Mouse (Mus musculus): Measurements from ENCODE around the gene Atxn2. TPM values are rescaled to one million over a fixed set of nuclear protein-coding genes. Genes with fewer than 3 reads are reported as not detected.

Gene Atxn2
- polyA plus RNA-seq, 1 experiment from 2014 or later = 68.6 TPM

DNA sequence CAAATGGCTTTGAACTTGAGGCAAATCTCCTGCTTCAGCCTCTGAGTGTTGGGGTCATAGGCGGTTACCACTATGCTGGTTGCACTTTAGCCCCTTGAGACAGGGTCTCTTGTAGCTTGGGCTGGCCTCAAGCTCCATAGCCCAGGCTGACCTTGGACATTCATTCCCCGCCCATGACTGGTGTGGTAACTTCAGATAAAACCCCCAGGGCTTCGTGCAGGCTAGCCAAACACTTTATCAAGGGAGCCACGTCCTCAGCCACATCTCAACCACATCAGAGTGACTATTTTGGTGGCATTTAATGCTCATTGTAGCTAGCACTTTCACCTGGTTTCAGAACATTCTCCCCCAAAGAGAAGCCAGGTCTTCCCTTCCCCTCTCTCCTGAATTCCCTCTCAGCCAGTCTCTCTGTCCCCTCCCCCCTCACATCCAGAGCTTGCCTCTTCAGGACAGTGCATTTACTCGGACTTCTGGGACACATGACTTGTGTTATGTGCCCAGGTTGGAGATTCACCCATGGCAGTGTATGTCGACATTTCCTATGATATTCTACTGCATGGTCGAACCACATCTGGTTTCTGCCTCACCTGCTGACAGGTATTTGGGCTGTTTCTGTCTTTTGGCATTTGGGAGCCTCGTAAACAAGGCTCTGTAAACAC lies 9.9 kb upstream of the Atxn2 start:
- Histone ChIP-seq H3K9ac (ENCODE audit: low read depth, low read length) (no peak overlapping the region), H3K4me2 (ENCODE audit: low read depth, low read length) (no peak overlapping the region), H3K4me1 (ENCODE audit: control insufficient read depth, insufficient read depth, low read length) (no peaks in the 10 kb centered on the region), H3K9me3 (ENCODE audit: control insufficient read depth, low read length) (no peaks in the 10 kb centered on the region), H3K27ac (replicated peaks; ENCODE audit: low read depth, low read length) (no peak overlapping the region), H3K36me3 (ENCODE audit: control insufficient read depth, insufficient read depth, low read length) (no peaks in the 10 kb centered on the region), H3K4me3 (ENCODE audit: low read depth, low read length) (no peak overlapping the region), H3K27me3 (replicated peaks; ENCODE audit: control insufficient read depth, insufficient read depth, low read length) (no peaks in the 10 kb centered on the region)
- no peak for DNase-seq (ENCODE audit: low spot score)
- WGBS = 60% methylated on average over 8 of the region's 8 CpGs
- ATAC-seq (ENCODE audit: low read depth) = no peak

DNA sequence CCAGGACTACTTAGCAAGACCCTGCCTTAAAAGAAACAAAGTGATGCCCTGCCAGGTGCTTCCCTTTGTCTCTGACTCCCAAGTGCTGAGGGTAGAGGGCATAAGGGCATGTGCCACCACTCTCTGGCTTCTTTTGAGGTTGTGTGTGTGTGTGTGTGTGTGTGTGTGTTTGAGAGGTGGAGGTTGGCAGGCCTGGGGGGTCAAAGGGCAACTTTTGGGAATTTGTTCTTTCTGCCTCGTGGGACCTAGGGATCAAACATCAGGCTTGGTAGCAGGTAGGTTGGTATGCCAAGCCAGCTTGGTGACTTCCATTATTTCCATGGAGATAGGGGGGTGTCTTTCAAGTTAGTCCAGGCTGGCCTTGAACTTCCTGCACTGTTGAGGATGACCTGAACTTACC lies 7.8 kb upstream of the Atxn2 start:
- no peak for ATAC-seq (ENCODE audit: low read depth)
- Histone ChIP-seq H3K4me1 (ENCODE audit: control insufficient read depth, insufficient read depth, low read length) (no peaks in the 10 kb centered on the region), H3K9ac (ENCODE audit: low read depth, low read length) (no peak overlapping the region), H3K9me3 (ENCODE audit: control insufficient read depth, low read length) (no peaks in the 10 kb centered on the region), H3K4me2 (ENCODE audit: low read depth, low read length) (no peak overlapping the region), H3K27me3 (replicated peaks; ENCODE audit: control insufficient read depth, insufficient read depth, low read length) (no peaks in the 10 kb centered on the region), H3K36me3 (ENCODE audit: control insufficient read depth, insufficient read depth, low read length) (no peaks in the 10 kb centered on the region), H3K27ac (replicated peaks; ENCODE audit: low read depth, low read length) (no peak overlapping the region), H3K4me3 (ENCODE audit: low read depth, low read length) (no peak overlapping the region)
- WGBS = 57% methylated on average over 1 of the region's 1 CpGs
- no peak for DNase-seq (ENCODE audit: low spot score)

DNA sequence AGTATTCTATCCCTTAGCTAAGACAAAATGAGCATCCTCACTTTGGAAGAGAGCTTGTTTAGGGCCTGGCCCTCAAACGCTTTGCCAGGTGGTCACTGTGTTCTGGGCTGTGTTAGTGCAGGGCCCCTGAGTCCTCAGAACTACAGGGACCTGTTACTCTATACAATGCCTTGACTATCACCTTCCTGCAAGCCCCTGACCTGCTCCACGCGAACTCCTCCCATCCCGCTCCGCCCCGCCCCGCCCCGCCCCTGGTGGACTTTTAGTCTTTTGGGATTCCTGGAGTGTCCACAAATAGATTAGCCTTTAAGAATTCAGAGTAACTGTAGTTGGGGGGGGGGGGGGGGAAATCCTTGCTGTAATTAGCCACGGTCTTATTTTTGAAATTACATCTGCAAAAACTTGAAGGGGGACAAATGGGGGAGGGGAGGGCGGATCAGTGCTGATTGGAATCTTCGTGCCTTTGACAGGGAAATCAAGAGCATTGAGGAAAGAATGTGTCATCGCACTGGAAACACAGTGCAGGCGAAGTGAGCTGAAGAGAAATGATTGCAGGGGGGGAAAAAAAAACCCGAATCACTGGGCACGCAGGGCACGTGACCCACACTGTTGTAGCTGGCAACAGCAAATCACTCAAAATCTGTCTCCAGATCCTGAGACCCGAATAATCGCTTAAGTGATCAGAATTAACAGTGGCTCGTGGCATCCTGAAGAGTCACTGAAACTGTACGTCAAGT lies 6.5 kb upstream of the Atxn2 start:
- no peaks in the 10 kb centered on the region for H3K27me3 ChIP-seq (replicated peaks; ENCODE audit: control insufficient read depth, insufficient read depth, low read length)
- H3K4me2 ChIP-seq (ENCODE audit: low read depth, low read length) = peak overlapping the region; percentile 56
- H3K27ac ChIP-seq (replicated peaks; ENCODE audit: low read depth, low read length) = no peak overlapping the region
- 9% methylated on average over 20 of the region's 20 CpGs for WGBS
- no peaks in the 10 kb centered on the region for H3K9me3 ChIP-seq (ENCODE audit: control insufficient read depth, low read length)
- no peaks in the 10 kb centered on the region for H3K4me1 ChIP-seq (ENCODE audit: control insufficient read depth, insufficient read depth, low read length)
- no peak; the same call in 1 of the 2 replicates for ATAC-seq (ENCODE audit: low read depth)
- H3K9ac ChIP-seq (ENCODE audit: low read depth, low read length) = no peak overlapping the region
- H3K36me3 ChIP-seq (ENCODE audit: control insufficient read depth, insufficient read depth, low read length) = no peaks in the 10 kb centered on the region
- DNase-seq (ENCODE audit: low spot score) = peak; percentile 50
- peak overlapping the region; percentile 23; the same call in 1 of the 2 replicates for H3K4me3 ChIP-seq (ENCODE audit: low read depth, low read length)

DNA sequence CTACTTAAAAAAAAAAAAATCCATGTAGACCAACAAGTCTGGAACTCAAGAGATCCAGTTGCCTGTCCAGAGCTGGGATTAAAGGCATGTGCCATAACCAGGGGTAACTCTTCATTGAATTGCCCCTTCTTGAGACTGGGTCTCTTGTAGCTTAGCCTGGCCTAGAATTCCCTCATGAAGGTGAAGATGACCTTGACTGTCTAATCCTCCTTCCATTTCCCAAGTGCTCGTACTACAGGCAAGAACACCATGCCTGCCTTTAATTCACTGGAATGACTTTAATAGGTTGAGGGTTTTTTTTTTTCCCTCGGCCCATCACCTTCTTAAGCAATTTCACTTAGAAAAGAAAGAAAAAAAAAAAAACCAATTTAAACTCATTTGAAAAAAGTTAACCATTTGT lies 735 bp upstream of the Atxn2 start:
- no peak for DNase-seq (ENCODE audit: low spot score)
- no peak overlapping the region; the same call in 1 of the 2 replicates for H3K27ac ChIP-seq (replicated peaks; ENCODE audit: low read depth, low read length)

DNA sequence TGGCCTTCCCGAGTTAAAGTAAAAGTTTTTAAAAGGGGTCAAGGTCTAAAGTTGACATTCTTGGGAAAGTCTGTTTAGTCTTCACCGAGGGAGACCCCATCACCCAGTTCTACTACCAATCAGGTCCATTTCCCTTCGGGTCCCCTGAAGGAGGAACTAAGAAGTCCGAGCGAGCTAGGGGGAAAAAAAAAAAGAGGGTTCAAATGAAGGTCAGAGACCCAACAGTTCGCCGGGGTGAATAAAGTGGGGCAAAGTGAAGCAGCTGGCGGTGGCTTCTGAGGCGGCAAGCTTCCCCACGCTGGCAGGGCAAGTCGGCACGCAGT lies 325 bp upstream of the Atxn2 start:
- peak overlapping the region; percentile 97 for H3K27ac ChIP-seq (replicated peaks; ENCODE audit: low read depth, low read length)
- DNase-seq (ENCODE audit: low spot score) (peak; percentile 54), ATAC-seq (ENCODE audit: low read depth) (no peak; the same call in 1 of the 2 replicates)
- H3K27me3 ChIP-seq (replicated peaks; ENCODE audit: control insufficient read depth, insufficient read depth, low read length) = no peaks in the 10 kb centered on the region
- H3K4me2 ChIP-seq (ENCODE audit: low read depth, low read length) = peak overlapping the region; percentile 74
- H3K9ac ChIP-seq (ENCODE audit: low read depth, low read length) = peak overlapping the region; percentile 95
- peak overlapping the region; percentile 94 for H3K4me3 ChIP-seq (ENCODE audit: low read depth, low read length)
- H3K4me1 ChIP-seq (ENCODE audit: control insufficient read depth, insufficient read depth, low read length) = peaks cover 21% of the 10 kb centered on the region
- WGBS = under 1% methylated on average over 12 of the region's 12 CpGs
- H3K36me3 ChIP-seq (ENCODE audit: control insufficient read depth, insufficient read depth, low read length) = no peaks in the 10 kb centered on the region
- H3K9me3 ChIP-seq (ENCODE audit: control insufficient read depth, low read length) = no peaks in the 10 kb centered on the region

More for the DNA sequence above, 735 bp upstream of the Atxn2 start:
- Histone ChIP-seq H3K4me1 (ENCODE audit: control insufficient read depth, insufficient read depth, low read length) (peaks cover 17% of the 10 kb centered on the region), H3K4me2 (ENCODE audit: low read depth, low read length) (peak overlapping the region; percentile 74), H3K9ac (ENCODE audit: low read depth, low read length) (no peak overlapping the region), H3K36me3 (ENCODE audit: control insufficient read depth, insufficient read depth, low read length) (no peaks in the 10 kb centered on the region), H3K9me3 (ENCODE audit: control insufficient read depth, low read length) (no peaks in the 10 kb centered on the region), H3K27me3 (replicated peaks; ENCODE audit: control insufficient read depth, insufficient read depth, low read length) (no peaks in the 10 kb centered on the region), H3K4me3 (ENCODE audit: low read depth, low read length) (peak overlapping the region; percentile 94)
- no peak for ATAC-seq (ENCODE audit: low read depth)
- WGBS = 28% methylated on average over 2 of the region's 2 CpGs

DNA sequence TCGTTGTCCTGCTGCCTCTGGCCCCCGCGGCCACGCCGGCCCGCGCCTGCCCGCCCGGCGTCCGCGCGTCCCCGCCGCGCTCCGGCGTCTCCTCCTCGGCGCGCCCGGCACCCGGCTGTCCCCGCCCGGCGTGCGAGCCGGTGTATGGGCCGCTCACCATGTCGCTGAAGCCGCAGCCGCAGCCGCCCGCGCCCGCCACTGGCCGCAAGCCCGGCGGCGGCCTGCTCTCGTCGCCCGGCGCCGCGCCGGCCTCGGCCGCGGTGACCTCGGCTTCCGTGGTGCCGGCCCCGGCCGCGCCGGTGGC lies 743 bp downstream of the Atxn2 start:
- 0% methylated on average over 6 of the region's 57 CpGs for WGBS
- no peaks in the 10 kb centered on the region for H3K36me3 ChIP-seq (ENCODE audit: control insufficient read depth, insufficient read depth, low read length)
- peak overlapping the region; percentile 94 for H3K4me3 ChIP-seq (ENCODE audit: low read depth, low read length)
- no peaks in the 10 kb centered on the region for H3K9me3 ChIP-seq (ENCODE audit: control insufficient read depth, low read length)
- peak overlapping the region; percentile 70 for H3K4me2 ChIP-seq (ENCODE audit: low read depth, low read length)
- peak; percentile 37 for ATAC-seq (ENCODE audit: low read depth)
- peaks cover 27% of the 10 kb centered on the region for H3K4me1 ChIP-seq (ENCODE audit: control insufficient read depth, insufficient read depth, low read length)
- no peaks in the 10 kb centered on the region for H3K27me3 ChIP-seq (replicated peaks; ENCODE audit: control insufficient read depth, insufficient read depth, low read length)
- H3K9ac ChIP-seq (ENCODE audit: low read depth, low read length) = peak overlapping the region; percentile 95
- no peak for DNase-seq (ENCODE audit: low spot score)
- H3K27ac ChIP-seq (replicated peaks; ENCODE audit: low read depth, low read length) = peak overlapping the region; percentile 97

DNA sequence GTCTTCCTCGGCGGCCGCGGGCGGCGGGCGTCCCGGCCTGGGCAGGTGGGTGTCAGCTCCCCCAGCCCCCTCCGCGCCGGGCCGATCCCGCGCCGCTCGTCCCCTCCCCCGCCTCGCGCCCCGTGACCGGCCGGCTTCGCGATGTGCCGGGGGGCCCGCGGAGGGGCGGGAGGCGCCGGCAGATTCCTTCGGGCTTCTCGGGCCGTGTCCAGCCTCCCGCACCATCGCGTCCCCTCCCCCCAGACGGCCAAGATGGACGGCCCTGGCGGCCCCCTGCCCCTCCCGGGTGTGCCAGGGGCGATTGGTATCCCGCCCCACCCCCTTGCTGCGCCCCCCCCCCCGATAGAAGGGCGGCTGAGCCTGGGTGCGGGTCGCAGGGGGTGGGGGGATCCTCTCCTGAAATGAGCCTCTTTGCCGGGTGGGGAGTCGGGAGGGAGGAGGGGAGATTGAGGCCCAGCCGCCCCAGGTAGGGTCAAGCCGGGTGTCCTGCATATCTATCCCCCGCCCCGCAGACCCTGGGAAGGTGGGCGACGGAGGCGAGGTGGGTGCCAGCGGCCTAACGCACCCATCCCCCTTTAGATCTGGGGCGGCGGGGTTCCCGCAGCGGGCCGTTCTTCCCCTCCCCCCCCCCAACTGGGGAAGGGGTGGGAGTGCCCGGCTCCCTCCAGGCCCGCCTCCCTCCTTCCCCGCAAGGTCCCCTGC lies 1.2 kb downstream of the Atxn2 start:
- Histone ChIP-seq H3K27me3 (replicated peaks; ENCODE audit: control insufficient read depth, insufficient read depth, low read length) (no peaks in the 10 kb centered on the region), H3K9ac (ENCODE audit: low read depth, low read length) (peak overlapping the region; percentile 95), H3K27ac (replicated peaks; ENCODE audit: low read depth, low read length) (peak overlapping the region; percentile 97), H3K4me3 (ENCODE audit: low read depth, low read length) (peak overlapping the region; percentile 94), H3K9me3 (ENCODE audit: control insufficient read depth, low read length) (no peaks in the 10 kb centered on the region), H3K4me1 (ENCODE audit: control insufficient read depth, insufficient read depth, low read length) (peaks cover 27% of the 10 kb centered on the region), H3K4me2 (ENCODE audit: low read depth, low read length) (peak overlapping the region; percentile 70), H3K36me3 (ENCODE audit: control insufficient read depth, insufficient read depth, low read length) (0 out of 2 replicates have a peak, but pooled peaks cover 2% of the 10 kb centered on the region)
- peak; percentile 42 for DNase-seq (ENCODE audit: low spot score)
- peak; percentile 48 for ATAC-seq (ENCODE audit: low read depth)
- 1% methylated on average over 10 of the region's 66 CpGs for WGBS

DNA sequence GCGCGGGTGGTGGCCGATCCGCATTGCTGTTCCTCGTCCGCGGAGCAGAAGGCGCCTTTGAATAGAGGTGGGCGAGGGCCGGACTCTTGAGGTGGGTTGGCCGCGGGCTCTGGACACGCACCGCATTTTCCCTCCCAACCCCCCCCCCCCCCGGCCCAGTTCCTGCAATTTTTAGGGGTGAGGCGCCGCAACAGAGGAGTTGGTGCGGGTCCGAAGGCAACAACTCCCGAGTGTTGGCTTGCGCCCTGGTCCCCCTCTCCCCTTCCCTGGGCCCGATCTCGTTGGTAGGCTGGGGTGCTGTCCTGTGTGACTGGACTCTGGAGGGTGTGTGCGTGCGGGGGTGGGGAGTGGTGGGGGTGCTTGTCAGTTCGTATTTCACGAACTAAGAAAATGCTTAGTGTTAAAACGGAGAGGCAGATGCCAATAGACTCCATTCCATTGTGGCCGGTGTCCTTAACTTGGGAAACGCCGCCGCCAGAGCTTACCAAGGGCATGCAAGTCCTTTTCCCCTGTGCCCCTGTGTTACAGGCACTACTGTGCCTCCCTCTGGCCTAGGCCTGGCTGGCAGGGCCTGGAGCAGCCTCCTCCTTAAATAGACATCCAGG lies 1.9 kb downstream of the Atxn2 start:
- no peaks in the 10 kb centered on the region for H3K27me3 ChIP-seq (replicated peaks; ENCODE audit: control insufficient read depth, insufficient read depth, low read length)

More for the DNA sequence above, 1.9 kb downstream of the Atxn2 start:
- peak overlapping the region; percentile 97 for H3K27ac ChIP-seq (replicated peaks; ENCODE audit: low read depth, low read length)
- H3K4me2 ChIP-seq (ENCODE audit: low read depth, low read length) = peak overlapping the region; percentile 70
- peaks cover 6% of the 10 kb centered on the region; the same call in 1 of the 2 replicates for H3K36me3 ChIP-seq (ENCODE audit: control insufficient read depth, insufficient read depth, low read length)
- peak overlapping the region; percentile 95 for H3K9ac ChIP-seq (ENCODE audit: low read depth, low read length)
- ATAC-seq (ENCODE audit: low read depth) (peak; percentile 28), DNase-seq (ENCODE audit: low spot score) (peak; percentile 72)
- 0% methylated on average over 23 of the region's 32 CpGs for WGBS
- peaks cover 27% of the 10 kb centered on the region for H3K4me1 ChIP-seq (ENCODE audit: control insufficient read depth, insufficient read depth, low read length)
- peak overlapping the region; percentile 94 for H3K4me3 ChIP-seq (ENCODE audit: low read depth, low read length)
- H3K9me3 ChIP-seq (ENCODE audit: control insufficient read depth, low read length) = no peaks in the 10 kb centered on the region

All from embryonic facial prominence, embryonic 14.5 days (tissue).